In genomic region chr13:35502147-35502522, GRCm38 (mm10) we compare ENCODE assay signal across 8 mouse cellular contexts.
DNase-seq lines count a peak whose midpoint lies in the region; ATAC-seq lines count a peak whose summit lies in the region.

No protein-coding gene starts in this region.

- no peak overlapping the region for H3K4me3 ChIP-seq in hindbrain, embryonic 14.5 days (replicated peaks; ENCODE audit: low read length)
- no peak overlapping the region for H3K4me3 ChIP-seq in hindbrain, embryonic 16.5 days (ENCODE audit: low read length)
- H3K4me3 ChIP-seq in intestine, embryonic 15.5 days (replicated peaks) = no peak overlapping the region

- ATAC-seq in hindbrain, embryonic 14.5 days (ENCODE audit: low FRiP score) = peak; percentile 44
- ATAC-seq in hindbrain, embryonic 16.5 days = no peak; the same call in none of the 2 replicates
- no peak for ATAC-seq in intestine, embryonic 15.5 days
- ATAC-seq in granulocyte monocyte progenitor cell, adult 5-6 weeks (replicated peaks; ENCODE audit: poor library complexity, severe bottlenecking) = no peak

- H3K4me2 ChIP-seq in hindbrain, embryonic 14.5 days (replicated peaks) = no peak overlapping the region
- H3K4me2 ChIP-seq in hindbrain, embryonic 16.5 days (ENCODE audit: low read length) = no peak overlapping the region
- H3K4me2 ChIP-seq in intestine, embryonic 15.5 days (replicated peaks) = no peak overlapping the region

- H3K9ac ChIP-seq in hindbrain, embryonic 14.5 days = no peak overlapping the region
- no peak overlapping the region for H3K9ac ChIP-seq in hindbrain, embryonic 16.5 days (ENCODE audit: low read depth, low read length)
- no peak overlapping the region for H3K9ac ChIP-seq in intestine, embryonic 15.5 days

- H3K9me3 ChIP-seq in hindbrain, embryonic 14.5 days (ENCODE audit: control insufficient read depth, low read length) = no peaks in the 10 kb centered on the region
- H3K9me3 ChIP-seq in hindbrain, embryonic 16.5 days (ENCODE audit: control insufficient read depth, low read length) = no peaks in the 10 kb centered on the region
- H3K9me3 ChIP-seq in intestine, embryonic 15.5 days = no peaks in the 10 kb centered on the region

- peak; percentile 45 for DNase-seq in hindbrain, embryonic 14.5 days (ENCODE audit: low spot score)
- DNase-seq in adrenal gland, postnatal 25 days = peak; percentile 13
- peak; percentile 37 for DNase-seq in fat pad, adult 2 months (ENCODE audit: extremely low read depth, low read depth, low spot score)
- peak; percentile 57 to 86 for DNase-seq in layer of hippocampus, postnatal 14 days (ENCODE audit: low spot score in 2 of 2)
- peak; percentile 16 for DNase-seq in right cerebral cortex, postnatal 25 days

- no peaks in the 10 kb centered on the region for H3K27me3 ChIP-seq in hindbrain, embryonic 14.5 days (ENCODE audit: control insufficient read depth, insufficient read depth, low read length)
- no peaks in the 10 kb centered on the region for H3K27me3 ChIP-seq in hindbrain, embryonic 16.5 days (replicated peaks; ENCODE audit: control insufficient read depth, insufficient read depth, low read length)
- no peaks in the 10 kb centered on the region for H3K27me3 ChIP-seq in intestine, embryonic 15.5 days (replicated peaks)

- 0 out of 2 replicates have a peak overlapping the region, but pooled peaks have one; percentile 52 for H3K27ac ChIP-seq in hindbrain, embryonic 14.5 days
- no peak overlapping the region for H3K27ac ChIP-seq in hindbrain, embryonic 16.5 days (ENCODE audit: low read depth, low read length)
- no peak overlapping the region for H3K27ac ChIP-seq in intestine, embryonic 15.5 days

- peaks cover 13% of the 10 kb centered on the region; the same call in 1 of the 2 replicates for H3K4me1 ChIP-seq in hindbrain, embryonic 14.5 days (replicated peaks; ENCODE audit: control insufficient read depth, insufficient read depth, low read length)
- H3K4me1 ChIP-seq in hindbrain, embryonic 16.5 days (ENCODE audit: control insufficient read depth, insufficient read depth, low read depth, low read length) = peaks cover 19% of the 10 kb centered on the region
- peaks cover 2% of the 10 kb centered on the region; the same call in 1 of the 2 replicates for H3K4me1 ChIP-seq in intestine, embryonic 15.5 days (replicated peaks)

- no peaks in the 10 kb centered on the region for H3K36me3 ChIP-seq in hindbrain, embryonic 14.5 days (replicated peaks; ENCODE audit: control insufficient read depth, insufficient read depth)
- H3K36me3 ChIP-seq in hindbrain, embryonic 16.5 days (ENCODE audit: control insufficient read depth, insufficient read depth, low read length) = no peaks in the 10 kb centered on the region
- no peaks in the 10 kb centered on the region for H3K36me3 ChIP-seq in intestine, embryonic 15.5 days

- WGBS in hindbrain, embryonic 14.5 days = 45% methylated on average over 5 of the region's 5 CpGs
- WGBS in hindbrain, embryonic 16.5 days = 37% methylated on average over 5 of the region's 5 CpGs
- WGBS in intestine, embryonic 15.5 days = 40% methylated on average over 5 of the region's 5 CpGs

Comparison
In these comparisons a context has a peak if more than half of its experiments do, and no peak if none do; other contexts are left out.
1. DNase-seq: peak in every context shown above with its lines; median percentile 72 in layer of hippocampus, postnatal 14 days; 45 in hindbrain, embryonic 14.5 days; 37 in fat pad, adult 2 months; 16 in right cerebral cortex, postnatal 25 days; 13 in adrenal gland, postnatal 25 days.